In the genomic region with DNA sequence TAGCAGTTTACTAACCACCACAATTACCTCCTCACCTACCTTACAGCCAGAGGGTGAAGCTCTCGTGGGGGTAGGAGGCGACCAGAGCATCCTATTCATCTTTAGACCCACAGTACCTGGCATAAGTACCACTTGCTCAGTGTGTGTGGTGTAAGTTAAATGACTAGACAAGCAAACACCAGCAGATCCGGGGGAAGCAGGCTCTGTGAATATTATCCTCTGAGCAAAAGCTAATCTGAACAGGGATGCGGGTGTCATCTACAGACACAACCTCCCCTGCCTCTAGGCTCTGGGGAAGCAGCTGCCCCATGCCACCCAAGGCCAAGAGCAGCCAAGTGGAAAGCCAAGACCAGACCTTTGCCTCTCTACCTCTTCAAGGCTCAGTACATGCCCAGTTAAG, we compare ENCODE assay signal across 8 mouse cellular contexts.
A peak's percentile ranks its signal among the peaks of the same experiment; 100 is the strongest.
DNase-seq lines count a peak whose midpoint lies in the region; ATAC-seq lines count a peak whose summit lies in the region.
"Had no signal": no experiment of that assay in that cellular context is flagged by ENCODE, and none has a peak within 500 bp of the region (broad histone marks: within the 10 kb centered on the region; RNA-seq: fewer than 3 reads in every experiment).

No protein-coding gene starts in this region.

- no peak for ATAC-seq in midbrain, embryonic 14.5 days (ENCODE audit: low FRiP score, low TSS enrichment)
- ATAC-seq in midbrain, embryonic 11.5 days (ENCODE audit: low FRiP score): no peak
- peak; percentile 59 for ATAC-seq in forebrain, embryonic 15.5 days (replicated peaks)
- ATAC-seq in kidney, embryonic 15.5 days (replicated peaks; ENCODE audit: low FRiP score): no peak
- ATAC-seq in intestine, embryonic 15.5 days: no peak

- DNase-seq in midbrain, embryonic 14.5 days: no peak
- no peak for DNase-seq in midbrain, embryonic 11.5 days (ENCODE audit: low spot score, missing footprints)
- peak; percentile 40 to 63 for DNase-seq in right cerebral cortex, postnatal 10 days (ENCODE audit: low spot score in 2 of 2)
- DNase-seq in MN1 (ENCODE audit: low spot score): no peak

- H3K36me3 ChIP-seq in midbrain, embryonic 14.5 days (ENCODE audit: control insufficient read depth, insufficient read depth, low read length): no peaks in the 10 kb centered on the region
- H3K36me3 ChIP-seq in midbrain, embryonic 11.5 days (ENCODE audit: control insufficient read depth, insufficient read depth, low read length): no peaks in the 10 kb centered on the region
- no peaks in the 10 kb centered on the region for H3K36me3 ChIP-seq in forebrain, embryonic 15.5 days
- no peaks in the 10 kb centered on the region for H3K36me3 ChIP-seq in kidney, embryonic 15.5 days
- no peaks in the 10 kb centered on the region for H3K36me3 ChIP-seq in intestine, embryonic 15.5 days
- H3K36me3 ChIP-seq: limb, embryonic 13.5 days had no signal

- no peaks in the 10 kb centered on the region for H3K9me3 ChIP-seq in midbrain, embryonic 14.5 days (ENCODE audit: control insufficient read depth, low read length)
- H3K9me3 ChIP-seq in midbrain, embryonic 11.5 days (ENCODE audit: control insufficient read depth, low read length): no peaks in the 10 kb centered on the region
- no peaks in the 10 kb centered on the region for H3K9me3 ChIP-seq in forebrain, embryonic 15.5 days
- no peaks in the 10 kb centered on the region for H3K9me3 ChIP-seq in kidney, embryonic 15.5 days (replicated peaks)
- no peaks in the 10 kb centered on the region for H3K9me3 ChIP-seq in intestine, embryonic 15.5 days
- H3K9me3 ChIP-seq: limb, embryonic 13.5 days had no signal

- H3K4me2 ChIP-seq in midbrain, embryonic 14.5 days (ENCODE audit: low read length): no peak overlapping the region
- H3K4me2 ChIP-seq in midbrain, embryonic 11.5 days: no peak overlapping the region
- peak overlapping the region; percentile 18; the same call in 1 of the 2 replicates for H3K4me2 ChIP-seq in forebrain, embryonic 15.5 days (replicated peaks)
- no peak overlapping the region for H3K4me2 ChIP-seq in kidney, embryonic 15.5 days
- H3K4me2 ChIP-seq in intestine, embryonic 15.5 days (replicated peaks): no peak overlapping the region
- H3K4me2 ChIP-seq: limb, embryonic 13.5 days had no signal

- 82% methylated on average over 4 of the region's 4 CpGs for WGBS in midbrain, embryonic 14.5 days
- WGBS in midbrain, embryonic 11.5 days: 87% methylated on average over 4 of the region's 4 CpGs
- WGBS in forebrain, embryonic 15.5 days: 65% methylated on average over 4 of the region's 4 CpGs
- WGBS in kidney, embryonic 15.5 days: 72% methylated on average over 4 of the region's 4 CpGs
- whole genome bisulfite sequencing in intestine, embryonic 15.5 days: 91% methylated on average over 4 of the region's 4 CpGs

- 0 out of 2 replicates have a peak overlapping the region, but pooled peaks have one; percentile 38 for H3K27ac ChIP-seq in midbrain, embryonic 14.5 days (replicated peaks; ENCODE audit: low read depth, low read length)
- H3K27ac ChIP-seq in midbrain, embryonic 11.5 days (ENCODE audit: low read depth, low read length): no peak overlapping the region
- H3K27ac ChIP-seq in forebrain, embryonic 15.5 days (replicated peaks): peak overlapping the region; percentile 90
- peak overlapping the region; percentile 20; the same call in 1 of the 2 replicates for H3K27ac ChIP-seq in kidney, embryonic 15.5 days
- H3K27ac ChIP-seq in intestine, embryonic 15.5 days: no peak overlapping the region
- H3K27ac ChIP-seq: limb, embryonic 13.5 days had no signal

- peaks cover 9% of the 10 kb centered on the region; the same call in 1 of the 2 replicates for H3K4me1 ChIP-seq in midbrain, embryonic 14.5 days (ENCODE audit: control insufficient read depth, insufficient read depth, low read length)
- H3K4me1 ChIP-seq in midbrain, embryonic 11.5 days (ENCODE audit: control insufficient read depth, insufficient read depth, low read length): peaks cover 6% of the 10 kb centered on the region; the same call in 1 of the 2 replicates
- peaks cover 36% of the 10 kb centered on the region for H3K4me1 ChIP-seq in forebrain, embryonic 15.5 days
- H3K4me1 ChIP-seq in kidney, embryonic 15.5 days: peaks cover 25% of the 10 kb centered on the region
- H3K4me1 ChIP-seq in intestine, embryonic 15.5 days (replicated peaks): peaks cover 5% of the 10 kb centered on the region

- H3K27me3 ChIP-seq in midbrain, embryonic 14.5 days (ENCODE audit: control insufficient read depth, insufficient read depth, low read length): no peaks in the 10 kb centered on the region
- no peaks in the 10 kb centered on the region; the same call in 1 of the 2 replicates for H3K27me3 ChIP-seq in midbrain, embryonic 11.5 days (ENCODE audit: control insufficient read depth, insufficient read depth, low read length)
- H3K27me3 ChIP-seq in forebrain, embryonic 15.5 days: no peaks in the 10 kb centered on the region
- no peaks in the 10 kb centered on the region for H3K27me3 ChIP-seq in kidney, embryonic 15.5 days
- no peaks in the 10 kb centered on the region for H3K27me3 ChIP-seq in intestine, embryonic 15.5 days (replicated peaks)
- H3K27me3 ChIP-seq: limb, embryonic 13.5 days had no signal

- H3K9ac ChIP-seq in midbrain, embryonic 14.5 days (replicated peaks; ENCODE audit: low read length): no peak overlapping the region
- no peak overlapping the region for H3K9ac ChIP-seq in midbrain, embryonic 11.5 days (ENCODE audit: low read length)
- H3K9ac ChIP-seq in forebrain, embryonic 15.5 days (replicated peaks): no peak overlapping the region
- H3K9ac ChIP-seq in kidney, embryonic 15.5 days: no peak overlapping the region
- no peak overlapping the region for H3K9ac ChIP-seq in intestine, embryonic 15.5 days
- H3K9ac ChIP-seq: limb, embryonic 13.5 days had no signal

- no peak overlapping the region for H3K4me3 ChIP-seq in midbrain, embryonic 14.5 days (replicated peaks; ENCODE audit: low read depth, low read length)
- no peak overlapping the region for H3K4me3 ChIP-seq in midbrain, embryonic 11.5 days (ENCODE audit: low read depth, low read length)
- H3K4me3 ChIP-seq in forebrain, embryonic 15.5 days: no peak overlapping the region
- H3K4me3 ChIP-seq in kidney, embryonic 15.5 days (replicated peaks): no peak overlapping the region
- H3K4me3 ChIP-seq in intestine, embryonic 15.5 days (replicated peaks): no peak overlapping the region
- H3K4me3 ChIP-seq: limb, embryonic 13.5 days had no signal

Comparison
In these comparisons a context has a peak if more than half of its experiments do, and no peak if none do; other contexts are left out.
1. H3K27ac ChIP-seq: peak in midbrain, embryonic 14.5 days (single experiment), forebrain, embryonic 15.5 days (single experiment) and kidney, embryonic 15.5 days (single experiment); none in midbrain, embryonic 11.5 days (single experiment) and intestine, embryonic 15.5 days (single experiment).
2. DNase-seq: peak in right cerebral cortex, postnatal 10 days (2 of 2); none in midbrain, embryonic 14.5 days (single experiment), midbrain, embryonic 11.5 days (single experiment) and MN1 (single experiment).